Mouse (Mus musculus) frontal cortex, adult (tissue): ENCODE data around the gene Dmrt2.

ENCODE experiments used
- ATAC-seq: cut with Nextera tagmentation; 2 replicates; pipeline ENCODE4 v1.9.2; 2017; ENCODE audit warnings: mild to moderate bottlenecking, moderate library complexity, mixed read lengths; ENCODE audit not compliant: low TSS enrichment

The Dmrt2 gene

DNA sequence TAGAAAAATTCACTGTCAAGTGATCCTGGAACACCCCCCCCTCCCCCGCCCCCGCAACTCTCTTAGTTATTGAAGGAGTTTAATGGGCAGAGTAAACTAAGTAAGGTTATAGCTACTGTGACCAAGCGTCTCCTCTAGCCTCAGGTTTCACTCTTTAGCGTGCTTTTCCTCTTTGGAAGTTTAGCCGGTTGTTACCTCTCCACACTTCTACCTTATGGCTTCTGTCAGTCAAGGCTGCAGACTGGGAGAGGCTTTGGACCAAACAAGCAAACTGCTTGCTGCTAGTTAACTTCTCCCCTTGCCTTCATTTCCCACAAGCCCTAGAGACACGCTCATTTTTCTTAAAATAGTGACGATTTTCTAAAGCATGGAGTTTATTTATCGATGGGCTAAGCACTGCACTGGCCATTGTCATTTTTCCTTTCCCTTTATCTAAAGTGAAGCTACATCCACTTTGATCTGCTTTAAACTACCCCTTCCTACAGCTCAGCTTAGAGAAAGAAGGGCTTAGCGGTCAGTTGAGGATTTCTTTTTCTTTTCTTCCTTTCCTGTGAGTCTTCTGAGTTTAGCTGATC is 3.7 kb downstream of the Dmrt2 start:
- no peak for ATAC-seq

DNA sequence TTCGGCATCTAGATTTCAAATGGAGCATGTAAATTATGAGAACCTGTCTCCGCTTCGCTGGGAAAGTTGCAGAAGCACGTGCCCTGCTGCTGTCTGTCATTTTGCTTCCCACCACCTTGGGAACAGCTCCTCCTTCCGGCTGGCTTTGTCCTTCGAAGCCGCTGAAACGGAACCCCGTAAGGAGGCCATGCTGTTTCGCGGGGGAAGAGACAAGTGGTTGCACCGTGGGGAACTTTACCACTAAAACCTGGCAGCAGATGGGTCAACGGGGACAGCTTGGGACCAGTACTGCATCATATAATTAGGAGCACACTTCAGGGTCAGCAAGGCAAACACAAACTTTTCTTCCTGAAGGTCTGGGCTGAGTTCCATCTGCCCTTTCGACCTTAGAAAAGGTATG is 26.6 kb downstream of the Dmrt2 start:
- ATAC-seq, result no peak

DNA sequence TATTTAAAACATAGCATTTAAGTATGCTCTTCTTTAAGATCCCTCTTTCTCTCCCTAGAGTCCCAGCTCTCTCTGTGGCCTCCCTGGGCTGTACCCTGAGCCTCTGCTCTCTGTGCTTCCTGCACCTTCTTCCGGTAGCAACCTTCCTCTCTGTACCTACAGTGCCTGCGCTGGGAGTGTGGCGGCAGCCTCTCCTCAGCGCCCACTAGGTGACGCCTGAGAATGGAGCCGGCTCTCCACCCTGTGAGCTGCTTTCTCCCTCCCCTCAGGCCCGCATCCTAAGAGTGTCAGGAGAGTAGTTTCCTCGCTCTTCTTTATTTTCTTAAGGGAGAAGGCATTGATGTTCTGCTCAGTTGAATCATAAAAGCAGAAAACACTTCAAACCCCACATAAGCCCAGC is 41.2 kb downstream of the Dmrt2 start:
- peak; percentile 98 for ATAC-seq

DNA sequence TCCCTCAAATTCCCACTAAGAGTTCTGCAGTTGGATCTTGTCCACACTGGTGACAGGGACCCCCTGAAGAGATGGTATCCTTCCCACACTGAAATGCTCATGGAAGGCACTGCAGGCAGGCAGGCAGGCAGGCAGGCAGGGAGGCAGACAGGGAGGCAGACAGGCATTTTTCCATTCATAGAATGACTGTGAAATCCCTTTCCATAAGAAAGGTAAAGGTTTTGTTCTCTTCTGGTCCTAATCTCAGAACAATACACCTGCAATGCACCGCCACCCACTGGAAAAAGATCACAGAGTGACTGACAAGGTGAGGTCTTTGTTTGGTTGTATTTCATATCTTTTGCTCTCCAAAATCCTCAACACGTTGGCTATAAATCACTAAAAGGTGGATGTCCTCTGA is 42.7 kb downstream of the Dmrt2 start:
- no peak for ATAC-seq

DNA sequence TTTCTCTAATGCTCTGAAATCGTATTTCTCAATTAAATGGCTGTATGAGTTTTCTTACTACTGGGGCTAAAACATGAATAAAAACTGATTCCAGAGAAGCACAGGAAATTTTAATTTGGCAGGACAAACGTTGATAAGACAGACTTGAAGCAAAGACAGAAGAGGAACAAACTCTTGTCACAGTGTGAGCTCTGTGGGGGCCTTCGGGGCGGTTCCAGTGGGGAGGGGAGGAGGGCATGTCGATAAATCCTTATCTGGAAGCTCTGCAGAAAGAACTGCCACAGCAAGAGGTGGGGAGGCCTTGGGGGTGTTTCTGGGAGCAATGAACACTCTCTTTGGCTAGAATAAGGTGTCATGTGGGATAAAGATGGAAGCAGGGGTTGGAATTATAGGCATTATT is 50.4 kb downstream of the Dmrt2 start:
- ATAC-seq, result no peak
